Mouse (Mus musculus) midbrain, embryonic 10.5 days (tissue): ENCODE data around the gene Tnfaip8l3. TPM values are rescaled to one million over a fixed set of nuclear protein-coding genes. Genes with fewer than 3 reads are reported as not detected.
A peak's percentile ranks its signal among the peaks of the same experiment; 100 is the strongest.

Experiments used
- DNase-seq: peaks from one replicate; pipeline ENCODE4 v3.0.0-alpha.2; 2017; ENCODE audit warnings: low spot score
- H3K27ac ChIP-seq: fragments of 300-500 bp; sonication (generic); replicated peaks from 2 replicates; pipeline ENCODE4 v1.5.1; 2016; ENCODE audit warnings: mild to moderate bottlenecking
- H3K27me3 ChIP-seq: fragments of 300-500 bp; sonication (generic); 2 replicates; pipeline ENCODE4 v1.6.1; 2016; ENCODE audit warnings: low read depth, mild to moderate bottlenecking; ENCODE audit not compliant: poor library complexity, severe bottlenecking
- H3K36me3 ChIP-seq: fragments of 300-500 bp; sonication (generic); 2 replicates; pipeline ENCODE4 v1.6.1; 2016; ENCODE audit warnings: mild to moderate bottlenecking, moderate library complexity
- H3K4me1 ChIP-seq: fragments of 300-500 bp; sonication (generic); 2 replicates; pipeline ENCODE4 v1.6.1; 2016
- H3K4me3 ChIP-seq: fragments of 300-500 bp; sonication (generic); 2 replicates; pipeline ENCODE4 v1.5.1; 2016; ENCODE audit warnings: mild to moderate bottlenecking, moderate library complexity
- H3K9me3 ChIP-seq: fragments of 300-500 bp; sonication (generic); replicated peaks from 2 replicates; pipeline ENCODE4 v1.6.1; 2016; ENCODE audit warnings: mild to moderate bottlenecking
- WGBS: fragments of 180-500 bp; shearing (Covaris S2); methylation state at CpG from one replicate; pipeline ENCODE4 v1.1.7; 2016; 5-methylcytosine and 5-hydroxymethylcytosine counted together
- polyA plus RNA-seq: library from polyadenylated mRNA; unstranded; fragments of >200 nt; fragmentation: Nextera tagmentation; extraction: Ambion mirVana; gene quantifications from 2 replicates; pipeline ENCODE4 v1.2.1, GENCODE M21; 2016

Gene Tnfaip8l3
- polyA plus RNA-seq: 0.15 and 0.37 TPM in 2 replicates

GRCm38 (mm10) chr9:54068032-54068649 lies at the start of gene Tnfaip8l3:
Tnfaip8l3 (minus strand) TSS chr9:54068388.
- H3K27ac ChIP-seq: peak within 1 kb of the TSS; percentile 68

DNA sequence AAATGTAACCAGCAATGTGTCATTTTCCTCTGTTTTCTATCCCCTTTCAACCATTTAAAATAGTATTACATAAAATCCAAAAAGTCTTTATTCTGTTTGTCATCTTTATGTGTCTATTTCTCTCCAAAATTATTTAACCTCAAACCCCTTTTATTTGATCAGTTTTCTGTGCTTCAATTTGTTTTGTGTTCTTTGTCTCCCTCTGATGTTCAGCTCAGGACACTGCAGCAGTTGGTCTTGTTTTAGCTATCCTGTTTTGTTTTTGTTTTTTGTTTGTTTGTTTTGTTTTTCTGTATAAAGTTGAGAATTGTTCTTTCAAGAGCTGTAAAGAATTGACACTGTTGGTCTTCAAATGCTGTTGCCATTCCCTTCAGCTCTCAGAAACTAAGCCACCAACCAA lies 44.5 kb upstream of the Tnfaip8l3 start:
- Histone ChIP-seq H3K4me1 (no peaks in the 10 kb centered on the region), H3K4me3 (no peak overlapping the region), H3K9me3 (no peaks in the 10 kb centered on the region; the same call in 1 of the 2 replicates), H3K27me3 (no peaks in the 10 kb centered on the region), H3K36me3 (no peaks in the 10 kb centered on the region), H3K27ac (no peak overlapping the region)
- no peak for DNase-seq

More at GRCm38 (mm10) chr9:54068032-54068649, at the start of gene Tnfaip8l3:
- no peaks in the 10 kb centered on the region for H3K36me3 ChIP-seq
- WGBS: 2% methylated on average over 34 of the region's 35 CpGs
- H3K4me1 ChIP-seq: peaks cover 22% of the 10 kb centered on the region
- no peaks in the 10 kb centered on the region for H3K9me3 ChIP-seq
- H3K4me3 ChIP-seq: peak within 1 kb of the TSS; percentile 78
- DNase-seq: peak; percentile 63
- H3K27me3 ChIP-seq: peaks cover 32% of the 10 kb centered on the region

DNA sequence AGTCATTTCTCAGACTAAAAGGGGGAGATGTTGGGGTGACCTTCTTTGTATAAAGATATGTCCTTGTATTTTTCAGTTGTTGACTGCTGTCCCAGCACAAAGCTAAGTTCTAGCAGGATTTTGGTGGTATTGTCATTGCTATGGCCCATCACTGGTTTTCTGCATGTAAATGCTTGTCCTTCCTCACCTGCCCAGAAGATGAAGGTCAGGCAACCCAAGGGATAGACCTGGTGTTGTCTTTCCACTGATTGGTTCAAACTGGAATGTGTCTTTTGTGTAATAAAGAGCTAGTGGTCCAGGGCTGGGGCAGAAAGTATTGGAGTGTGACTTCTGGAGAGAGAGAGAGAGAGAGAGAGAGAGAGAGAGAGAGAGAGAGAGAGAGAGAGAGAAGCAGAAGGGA lies 30.4 kb upstream of the Tnfaip8l3 start:
- no peaks in the 10 kb centered on the region for H3K27me3 ChIP-seq
- H3K4me3 ChIP-seq: no peak overlapping the region
- no peaks in the 10 kb centered on the region for H3K36me3 ChIP-seq
- no peaks in the 10 kb centered on the region for H3K4me1 ChIP-seq
- H3K9me3 ChIP-seq: no peaks in the 10 kb centered on the region
- no peak overlapping the region for H3K27ac ChIP-seq
- no peak for DNase-seq

DNA sequence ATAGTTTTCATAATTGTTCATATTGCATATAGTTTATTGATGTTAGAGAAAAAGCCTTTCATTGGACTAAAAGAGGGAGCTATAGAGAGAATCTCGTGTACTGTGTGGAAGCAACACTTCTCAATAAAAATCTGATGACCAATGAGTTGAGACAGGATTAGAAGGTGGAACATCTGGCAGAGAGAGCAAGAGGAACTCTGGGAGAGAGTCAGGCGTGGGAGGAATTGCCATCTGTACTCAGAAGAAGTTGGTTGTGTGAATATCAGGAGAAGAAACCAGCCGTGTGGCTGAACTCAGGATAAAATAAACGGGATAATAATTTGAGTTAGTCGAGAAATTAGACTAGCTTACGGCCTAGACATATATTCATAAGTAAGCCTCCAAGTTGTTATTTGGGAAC lies 28.9 kb upstream of the Tnfaip8l3 start:
- H3K36me3 ChIP-seq: no peaks in the 10 kb centered on the region
- H3K4me1 ChIP-seq: no peaks in the 10 kb centered on the region
- no peaks in the 10 kb centered on the region for H3K27me3 ChIP-seq
- H3K4me3 ChIP-seq: no peak overlapping the region
- no peak overlapping the region for H3K27ac ChIP-seq
- H3K9me3 ChIP-seq: no peaks in the 10 kb centered on the region
- no peak for DNase-seq
- WGBS: 88% methylated on average over 6 of the region's 6 CpGs

GRCm38 (mm10) chr9:54084245-54084644 lies 16.1 kb upstream of the Tnfaip8l3 start:
- Histone ChIP-seq H3K4me3 (no peak overlapping the region), H3K27ac (no peak overlapping the region), H3K36me3 (no peaks in the 10 kb centered on the region), H3K27me3 (no peaks in the 10 kb centered on the region), H3K9me3 (no peaks in the 10 kb centered on the region), H3K4me1 (no peaks in the 10 kb centered on the region)
- DNase-seq: no peak
- WGBS: 79% methylated on average over 3 of the region's 3 CpGs

GRCm38 (mm10) chr9:54077740-54078139 lies 9.6 kb upstream of the Tnfaip8l3 start:
- no peak overlapping the region for H3K27ac ChIP-seq
- no peaks in the 10 kb centered on the region for H3K4me1 ChIP-seq
- 92% methylated on average over 2 of the region's 2 CpGs for WGBS
- H3K27me3 ChIP-seq: no peaks in the 10 kb centered on the region
- no peak for DNase-seq
- no peaks in the 10 kb centered on the region for H3K9me3 ChIP-seq
- H3K4me3 ChIP-seq: no peak overlapping the region
- no peaks in the 10 kb centered on the region for H3K36me3 ChIP-seq

DNA sequence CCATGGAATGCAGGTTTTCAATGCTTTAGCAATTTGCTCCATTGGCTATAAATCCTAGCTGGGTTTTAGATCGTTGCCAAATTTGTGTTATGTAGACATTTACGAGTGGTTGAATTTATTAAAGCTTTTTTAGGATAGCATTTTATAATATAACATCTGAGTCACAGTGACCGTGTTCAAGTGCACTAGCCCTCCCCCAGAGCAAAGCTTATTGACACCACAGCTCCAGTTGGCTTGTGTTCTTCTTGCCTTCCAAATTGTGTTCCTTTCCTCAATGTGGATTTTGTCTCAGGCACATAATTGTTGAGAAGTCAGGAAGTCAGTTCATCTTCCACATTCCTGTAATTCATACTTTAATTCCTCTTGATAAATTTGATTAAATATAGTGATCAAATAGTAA lies 6.7 kb upstream of the Tnfaip8l3 start:
- H3K4me1 ChIP-seq: no peaks in the 10 kb centered on the region
- H3K27ac ChIP-seq: no peak overlapping the region
- DNase-seq: no peak
- WGBS: 86% methylated on average over 3 of the region's 3 CpGs
- H3K36me3 ChIP-seq: no peaks in the 10 kb centered on the region
- H3K27me3 ChIP-seq: no peaks in the 10 kb centered on the region
- H3K9me3 ChIP-seq: no peaks in the 10 kb centered on the region
- H3K4me3 ChIP-seq: no peak overlapping the region

- peaks cover 7% of the 10 kb centered on the region for H3K4me1 ChIP-seq
- H3K36me3 ChIP-seq: no peaks in the 10 kb centered on the region
- H3K9me3 ChIP-seq: no peaks in the 10 kb centered on the region
- H3K27me3 ChIP-seq: peaks cover 10% of the 10 kb centered on the region
- no peak overlapping the region for H3K27ac ChIP-seq
- no peak for DNase-seq
- no peak overlapping the region for H3K4me3 ChIP-seq
- 88% methylated on average over 4 of the region's 4 CpGs for WGBS
These were observed 5.5 kb upstream of the Tnfaip8l3 start for GRCm38 (mm10) chr9:54073688-54074087.

DNA sequence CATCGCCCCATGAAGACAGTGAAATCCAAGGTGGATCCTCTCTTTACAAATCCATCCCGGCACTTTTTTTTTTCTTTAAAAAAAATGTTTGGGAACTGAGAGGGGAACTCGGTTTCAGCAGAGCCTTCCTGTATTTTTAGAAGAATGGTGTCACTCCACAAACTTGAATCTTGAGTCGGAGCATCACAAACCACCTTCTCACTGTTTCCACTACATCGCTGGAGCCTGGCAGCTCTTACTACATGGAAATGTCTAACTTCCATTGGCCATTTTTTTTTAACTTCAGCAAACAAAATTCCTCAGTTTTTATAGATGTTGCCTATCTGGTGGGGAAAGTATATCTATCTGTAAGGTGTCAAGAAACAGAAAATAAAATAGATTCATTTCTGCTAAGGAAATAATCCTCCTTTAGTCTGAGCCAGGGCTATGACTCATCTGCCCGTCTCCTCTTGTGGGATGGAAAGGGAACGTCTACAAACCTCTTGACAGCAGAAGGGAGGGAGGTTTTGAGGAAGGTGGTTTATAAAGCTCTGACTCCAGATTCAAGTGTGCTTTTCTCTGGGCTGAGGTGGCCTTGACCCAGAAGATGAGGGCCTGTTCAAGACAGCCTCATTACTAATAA lies 3.4 kb upstream of the Tnfaip8l3 start:
- Histone ChIP-seq H3K27me3 (peaks cover 25% of the 10 kb centered on the region), H3K4me1 (peaks cover 22% of the 10 kb centered on the region)
- 81% methylated on average over 7 of the region's 7 CpGs for WGBS

DNA sequence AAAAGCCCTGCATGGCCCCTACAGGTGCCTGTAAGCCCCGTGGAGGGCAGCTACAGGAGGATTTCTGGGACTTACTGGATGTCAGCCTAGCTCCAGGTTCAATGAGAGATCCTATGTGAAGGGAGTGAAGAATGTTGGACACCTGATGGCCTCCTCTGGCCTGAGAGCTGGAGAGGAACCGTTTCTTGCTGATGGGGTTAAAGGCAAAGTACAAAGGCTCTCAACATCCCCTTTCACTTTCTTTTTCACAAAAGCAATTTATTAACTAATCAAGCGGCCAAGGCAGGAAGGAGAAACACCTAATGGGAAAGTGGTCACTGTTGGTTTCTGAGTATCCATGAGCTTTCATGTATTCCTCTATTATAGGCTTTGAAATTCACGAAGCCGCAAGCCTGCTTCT lies 1.0 kb upstream of the Tnfaip8l3 start:
- no peak for DNase-seq
- Histone ChIP-seq H3K36me3 (no peaks in the 10 kb centered on the region), H3K27ac (no peak overlapping the region), H3K9me3 (no peaks in the 10 kb centered on the region), H3K4me3 (peak overlapping the region; percentile 78), H3K27me3 (peaks cover 32% of the 10 kb centered on the region), H3K4me1 (peaks cover 22% of the 10 kb centered on the region)
- WGBS: 52% methylated on average over 5 of the region's 5 CpGs

More for the DNA sequence above, 3.4 kb upstream of the Tnfaip8l3 start:
- Histone ChIP-seq H3K9me3 (no peaks in the 10 kb centered on the region), H3K27ac (no peak overlapping the region), H3K36me3 (no peaks in the 10 kb centered on the region), H3K4me3 (no peak overlapping the region)
- no peak for DNase-seq

DNA sequence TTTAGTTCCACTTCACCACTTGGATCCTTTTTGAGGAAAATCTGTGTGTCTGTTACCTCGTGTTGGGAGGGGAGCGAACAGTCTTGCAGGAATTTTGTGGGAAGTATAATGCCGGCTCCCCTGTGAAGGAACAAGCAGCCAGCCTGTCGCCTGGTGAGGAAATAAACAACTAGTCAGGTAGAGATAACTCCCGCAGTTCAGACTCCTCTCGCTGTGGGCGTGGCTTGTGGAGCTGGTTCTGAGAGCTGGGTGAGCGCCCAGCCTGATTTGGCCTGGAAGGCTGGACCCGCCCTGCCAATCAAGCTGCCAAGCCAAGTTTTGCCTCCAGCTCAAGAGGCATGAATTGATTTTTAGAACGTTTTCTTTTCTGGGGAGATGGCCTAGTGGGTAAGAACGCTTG lies 589 bp upstream of the Tnfaip8l3 start:
- H3K27me3 ChIP-seq: peaks cover 32% of the 10 kb centered on the region
- H3K4me1 ChIP-seq: peaks cover 22% of the 10 kb centered on the region
- no peak overlapping the region for H3K27ac ChIP-seq
- peak overlapping the region; percentile 78 for H3K4me3 ChIP-seq
- H3K36me3 ChIP-seq: no peaks in the 10 kb centered on the region
- WGBS: under 1% methylated on average over 11 of the region's 11 CpGs
- H3K9me3 ChIP-seq: no peaks in the 10 kb centered on the region
- peak; percentile 59 for DNase-seq

- Histone ChIP-seq H3K36me3 (no peaks in the 10 kb centered on the region), H3K27ac (peak overlapping the region; percentile 68), H3K4me1 (peaks cover 22% of the 10 kb centered on the region), H3K4me3 (peak overlapping the region; percentile 78), H3K27me3 (peaks cover 32% of the 10 kb centered on the region), H3K9me3 (no peaks in the 10 kb centered on the region)
- 2% methylated on average over 16 of the region's 16 CpGs for WGBS
- no peak for DNase-seq
These were observed 551 bp downstream of the Tnfaip8l3 start for GRCm38 (mm10) chr9:54067642-54068031.

GRCm38 (mm10) chr9:54064836-54065235 lies 3.4 kb downstream of the Tnfaip8l3 start:
- Histone ChIP-seq H3K27ac (no peak overlapping the region), H3K9me3 (no peaks in the 10 kb centered on the region), H3K4me3 (no peak overlapping the region), H3K36me3 (no peaks in the 10 kb centered on the region), H3K27me3 (peaks cover 32% of the 10 kb centered on the region), H3K4me1 (peaks cover 22% of the 10 kb centered on the region)
- 74% methylated on average over 3 of the region's 3 CpGs for WGBS
- DNase-seq: no peak
